Mouse (Mus musculus) kidney, postnatal 10 days (tissue): Measurements from ENCODE around the gene Atf1.
"Not testable (repeated sequence)": the region's sequence is repeated elsewhere in the genome, so short reads cannot be mapped to it uniquely, and the experiment has no call there.

ENCODE experiments used
- DNase-seq: peaks from one replicate; pipeline ENCODE4 v3.0.0; 2021; ENCODE audit warnings: mixed read lengths

The Atf1 gene

DNA sequence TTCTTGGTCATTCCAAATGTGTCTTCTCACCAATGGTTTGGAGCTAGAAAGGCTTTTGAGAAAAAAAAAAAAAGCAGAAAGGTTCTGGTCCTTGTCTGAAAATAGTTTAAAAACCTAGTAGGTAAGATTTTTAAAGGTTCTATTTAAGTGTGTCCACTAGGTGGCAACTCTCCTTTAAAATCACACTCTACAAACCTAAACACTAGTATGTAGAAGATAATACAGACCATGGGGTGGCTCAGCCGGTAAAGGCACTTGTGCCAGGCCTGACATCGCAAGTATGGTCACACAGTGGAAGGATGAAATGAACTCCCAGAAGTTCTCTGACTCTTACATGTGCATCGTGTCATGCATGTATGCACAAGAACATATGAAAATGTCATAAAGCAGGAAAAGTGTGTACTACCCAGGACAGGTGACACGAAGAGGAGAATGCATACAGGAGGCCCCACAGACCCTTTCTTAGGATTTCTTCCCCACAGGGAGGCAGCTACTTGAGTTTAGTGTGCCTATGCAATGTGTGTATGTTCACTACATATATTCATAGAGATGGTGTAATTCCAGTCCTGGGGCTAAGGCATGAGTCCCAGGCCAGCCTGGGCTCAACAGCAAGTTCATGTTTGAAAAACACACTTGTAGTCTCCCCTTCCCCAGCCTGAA, 35.8 kb downstream of the Atf1 start:
- DNase-seq: no peak

DNA sequence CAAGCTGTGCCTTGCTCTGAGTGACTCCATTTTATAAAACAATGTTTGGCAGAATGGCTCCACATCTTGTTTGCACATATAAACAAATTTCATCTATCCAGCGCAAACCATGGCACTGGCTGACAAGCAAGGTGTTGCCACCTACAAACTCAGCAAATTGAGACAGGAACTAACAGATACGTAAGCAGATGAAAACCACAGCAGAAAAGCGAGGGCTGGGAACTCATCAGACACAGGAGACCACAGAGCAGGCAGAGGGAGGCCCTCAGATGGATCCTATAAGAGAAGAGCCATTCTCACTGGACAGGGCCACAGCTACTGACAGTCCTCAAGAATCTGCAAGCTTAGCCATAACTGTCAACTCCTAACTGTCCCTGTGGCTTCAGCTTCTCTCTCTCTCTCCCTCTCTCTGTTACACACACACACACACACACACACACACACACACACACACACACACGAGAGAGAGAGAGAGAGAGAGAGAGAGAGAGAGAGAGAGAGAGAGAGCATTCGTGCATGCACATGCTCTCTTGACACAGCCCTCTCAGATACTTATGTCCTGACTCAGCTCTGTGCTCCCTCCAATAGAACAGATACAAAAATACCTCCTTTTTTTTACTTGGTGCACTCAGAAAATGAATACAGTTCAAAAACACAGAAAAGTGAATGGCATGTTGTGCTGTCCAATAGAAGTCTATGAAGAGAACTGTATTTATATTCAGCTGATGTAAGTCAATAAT, 38.1 kb downstream of the Atf1 start:
- DNase-seq: no peak

DNA sequence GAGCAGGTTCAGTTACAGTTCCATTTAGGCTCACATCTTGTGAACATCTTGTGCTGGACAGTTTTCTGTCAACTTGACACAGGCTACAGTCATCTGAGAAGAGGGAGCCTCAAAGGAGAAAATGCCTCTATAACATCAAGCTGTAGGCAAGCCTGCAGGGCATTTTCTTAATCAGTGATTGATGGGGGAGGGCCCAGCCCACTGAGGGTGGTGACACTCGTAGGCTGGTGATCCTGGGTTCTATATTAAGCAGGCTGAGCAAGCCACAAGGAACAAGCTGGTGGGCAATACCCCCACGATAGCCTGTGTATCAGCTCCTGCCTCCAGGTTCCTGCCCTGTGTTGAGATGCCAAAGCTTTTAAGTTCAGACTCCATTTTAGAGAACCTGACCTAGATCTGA, 41.3 kb downstream of the Atf1 start:
- no peak for DNase-seq

DNA sequence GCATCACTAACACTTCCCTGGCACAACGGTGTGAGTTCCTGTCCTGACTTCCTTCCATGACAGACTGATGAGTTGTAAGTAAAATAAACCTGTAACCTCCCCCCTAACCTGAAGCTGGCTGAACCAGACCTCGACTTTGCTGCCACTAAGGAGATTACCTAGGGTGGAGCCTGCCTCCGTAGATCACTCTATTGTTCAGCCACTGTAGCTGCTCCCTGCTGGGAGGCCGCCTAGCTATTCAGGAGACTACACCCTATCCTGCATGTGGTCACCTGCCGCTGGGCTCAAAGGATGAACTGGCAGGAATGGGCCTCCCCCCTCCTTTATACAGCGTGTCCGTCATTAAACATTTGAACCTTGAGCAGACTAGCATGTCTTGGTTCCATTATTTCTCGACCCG, 42.2 kb downstream of the Atf1 start:
- no peak for DNase-seq

DNA sequence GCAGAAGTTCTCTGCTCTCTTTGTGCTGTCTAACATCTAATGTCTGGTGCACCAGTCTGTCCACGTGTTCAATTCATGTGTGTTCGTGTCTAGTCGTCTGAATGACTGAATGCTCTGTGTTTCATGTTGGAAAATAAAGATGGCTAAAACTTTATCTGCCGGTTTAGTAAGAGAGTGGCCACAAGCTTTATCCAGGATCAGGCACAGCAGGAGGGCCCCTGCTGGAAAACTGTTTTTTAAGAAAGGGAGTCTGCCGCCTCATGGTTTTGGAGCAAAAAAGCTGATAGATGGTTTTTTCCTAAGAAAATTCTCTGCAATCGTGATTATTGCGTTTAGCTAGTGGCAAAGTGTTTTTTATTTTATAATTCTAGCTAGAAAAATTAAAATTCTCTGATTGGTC, 43.0 kb downstream of the Atf1 start:
- not testable (repeated sequence) for DNase-seq

DNA sequence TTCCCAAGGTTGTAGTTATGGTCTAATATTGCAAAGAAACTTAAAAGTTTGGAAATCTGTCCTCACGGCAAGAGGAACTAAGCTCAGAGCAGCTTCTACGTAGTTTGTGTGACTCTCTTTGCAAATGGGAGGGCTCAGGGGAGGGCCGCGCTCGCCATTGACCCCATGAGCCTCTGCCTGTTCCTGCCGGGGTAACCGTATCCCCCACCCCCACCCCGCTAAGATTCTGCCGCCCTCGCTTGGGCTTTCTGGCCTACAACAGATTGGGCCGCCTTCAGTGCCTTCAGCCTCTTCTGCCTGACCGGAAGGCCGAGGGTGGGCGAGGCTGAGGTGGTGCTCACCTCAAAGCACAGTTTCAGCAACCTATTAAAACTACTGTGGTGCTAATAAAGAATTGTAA, 43.8 kb downstream of the Atf1 start:
- no peak for DNase-seq

DNA sequence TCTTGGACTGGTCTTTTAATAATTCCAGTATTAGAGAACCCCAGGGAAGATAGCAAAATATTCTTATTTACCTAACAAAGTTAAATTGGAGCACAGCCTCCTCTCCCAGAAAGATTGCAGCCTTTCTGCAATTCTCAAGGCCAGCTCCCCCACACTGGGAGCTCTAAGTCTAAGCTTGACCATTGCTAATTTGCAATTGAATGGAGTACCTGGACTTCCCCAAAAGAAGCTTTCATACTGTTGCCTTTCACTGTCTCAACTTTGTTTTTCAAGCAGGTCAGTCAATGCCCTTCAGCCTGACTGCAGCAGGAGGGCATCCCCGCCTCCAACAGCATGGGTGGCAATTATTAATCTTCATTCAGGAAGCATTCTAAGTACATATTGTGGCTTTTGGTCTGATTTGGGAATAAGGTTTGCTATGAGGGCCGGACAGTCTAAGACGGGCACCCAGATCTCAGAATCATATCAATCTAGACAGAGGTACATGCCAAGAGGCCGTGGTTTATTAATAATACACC, 46.2 kb downstream of the Atf1 start:
- DNase-seq: not testable (repeated sequence)

DNA sequence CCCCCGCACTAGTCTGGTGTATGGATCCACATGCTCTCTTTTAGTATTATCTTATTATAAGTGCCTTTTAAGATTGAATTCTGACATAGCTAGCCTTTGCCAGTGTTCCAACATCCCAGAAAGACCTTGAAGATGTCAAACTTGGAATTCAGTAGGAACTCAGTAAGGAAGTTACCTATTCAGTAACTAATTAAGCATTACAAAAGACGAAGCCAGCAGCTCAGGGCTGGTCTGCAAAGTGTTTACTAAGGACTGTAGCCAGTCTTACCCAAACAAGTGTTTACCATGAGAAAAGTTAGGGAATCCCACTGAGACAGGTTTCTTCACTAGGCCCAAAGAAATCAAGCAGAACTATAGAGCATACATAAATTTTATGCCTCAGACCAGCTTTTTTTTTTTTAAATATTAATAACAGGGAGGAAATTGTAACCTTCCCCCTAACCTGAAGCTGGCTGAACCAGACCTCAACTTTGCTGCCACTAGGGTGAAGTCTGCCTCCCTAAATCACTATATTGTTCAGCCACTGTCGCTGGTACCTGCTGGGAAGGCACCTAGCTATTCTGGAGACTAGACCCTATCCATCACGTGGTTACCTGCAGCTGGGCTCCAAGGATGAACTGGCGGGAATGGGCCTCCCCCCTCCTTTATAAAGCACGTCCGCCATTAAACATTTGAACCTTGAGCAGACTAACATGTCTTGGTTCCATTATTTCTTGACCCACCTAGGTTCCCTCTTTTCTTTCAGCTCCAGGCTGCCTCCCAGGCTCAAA, 47.4 kb downstream of the Atf1 start:
- DNase-seq: no peak

DNA sequence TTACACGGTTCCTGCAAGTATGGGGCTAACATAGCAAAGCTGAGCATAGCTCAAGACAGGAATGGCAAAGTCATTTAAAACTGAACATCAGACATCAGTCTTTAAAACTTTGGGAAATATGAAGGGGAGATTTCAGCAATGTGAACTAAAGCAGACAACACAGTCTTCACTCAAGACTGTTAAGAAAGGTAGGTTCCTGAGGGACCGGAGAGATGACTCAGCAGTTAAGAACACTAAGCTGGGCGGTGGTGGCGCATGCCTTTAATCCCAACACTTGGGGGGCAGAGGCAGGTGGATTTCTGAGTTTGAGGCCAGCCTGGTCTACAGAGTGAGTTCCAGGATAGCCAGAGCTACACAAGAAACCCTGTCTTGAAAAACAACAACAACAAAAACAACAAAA, 48.8 kb downstream of the Atf1 start:
- DNase-seq: no peak

DNA sequence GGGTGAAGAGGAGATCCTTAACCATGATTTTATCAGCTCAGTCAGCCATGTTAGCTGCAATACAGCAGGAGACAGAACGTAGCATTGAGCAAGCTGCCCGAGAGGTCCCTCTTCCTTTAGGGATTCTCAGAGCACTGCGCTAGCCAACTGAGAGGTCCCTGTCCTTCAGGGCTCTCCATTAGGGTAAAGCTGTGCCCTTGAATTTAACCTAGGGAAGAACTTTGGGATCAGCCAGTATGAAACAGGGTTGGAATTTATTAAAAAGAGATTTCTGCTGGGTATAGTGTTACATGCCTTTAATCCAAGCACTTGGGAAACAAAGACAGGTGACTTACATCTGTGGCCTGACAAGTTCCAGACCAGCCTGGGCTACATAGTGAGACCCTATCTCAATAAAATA, 50.0 kb downstream of the Atf1 start:
- no peak for DNase-seq

DNA sequence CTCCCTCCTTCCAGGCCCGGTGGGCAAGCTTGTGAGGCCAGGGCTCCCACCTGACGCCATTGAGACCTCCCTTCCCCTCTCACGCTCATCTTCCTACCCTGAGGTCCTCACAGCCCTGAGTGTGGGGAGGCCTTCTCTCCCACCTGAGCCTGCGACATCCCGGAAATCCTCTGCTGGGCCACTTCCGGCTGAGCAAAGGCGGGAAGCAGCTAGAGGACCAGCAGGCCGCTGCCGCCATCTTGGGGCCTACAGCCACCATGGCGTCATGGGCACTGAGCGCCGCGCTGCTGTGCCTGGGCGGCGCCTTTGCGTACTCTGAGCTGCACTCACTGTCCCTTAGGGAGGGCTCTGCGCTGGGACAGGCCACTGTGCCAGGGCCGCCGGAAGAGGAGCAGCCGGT, 53.0 kb downstream of the Atf1 start, which contains the start of gene Tmprss12:
Gene Tmprss12 (plus strand): TSS at position 212 of the 400 bp plus-strand sequence.
- no peak for DNase-seq

DNA sequence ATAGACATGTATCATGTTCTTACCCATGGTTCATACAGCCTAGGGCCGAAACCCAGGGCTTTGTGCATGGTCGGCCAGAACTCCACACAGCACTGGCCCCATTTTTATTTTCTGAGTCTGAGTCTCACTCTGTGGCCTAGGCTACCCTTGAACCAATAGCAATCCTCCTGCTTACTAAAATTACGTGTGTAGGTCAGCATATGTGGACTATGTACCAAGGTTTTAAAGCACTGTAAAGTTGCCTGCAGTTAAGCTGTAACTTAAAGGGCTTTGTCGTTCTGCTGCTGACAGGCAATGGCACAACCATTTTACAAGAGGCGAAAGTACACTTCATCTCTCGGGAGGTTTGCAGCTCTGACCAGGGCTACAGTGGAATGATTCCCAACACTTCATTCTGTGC, 61.4 kb downstream of the Atf1 start:
- DNase-seq: no peak

DNA sequence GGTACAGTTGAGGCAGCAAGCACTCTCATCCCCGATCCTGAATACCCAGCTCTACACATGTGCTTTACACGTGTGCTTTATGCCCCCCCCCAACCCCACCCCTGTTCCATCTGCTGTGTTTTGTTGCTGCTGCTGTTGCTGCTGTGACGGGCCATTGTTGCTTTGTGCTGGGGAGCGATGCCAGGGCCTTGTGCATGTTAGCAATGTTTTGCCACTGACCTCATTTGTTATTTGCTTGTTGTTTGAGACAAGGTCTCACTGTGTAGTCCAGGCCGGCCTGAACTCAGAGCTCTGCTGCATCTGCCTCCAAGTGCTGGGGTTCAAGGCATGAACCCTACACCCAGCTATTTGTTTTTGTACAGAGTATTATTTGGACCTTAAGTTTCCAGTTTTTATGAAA, 63.2 kb downstream of the Atf1 start:
- DNase-seq: no peak

DNA sequence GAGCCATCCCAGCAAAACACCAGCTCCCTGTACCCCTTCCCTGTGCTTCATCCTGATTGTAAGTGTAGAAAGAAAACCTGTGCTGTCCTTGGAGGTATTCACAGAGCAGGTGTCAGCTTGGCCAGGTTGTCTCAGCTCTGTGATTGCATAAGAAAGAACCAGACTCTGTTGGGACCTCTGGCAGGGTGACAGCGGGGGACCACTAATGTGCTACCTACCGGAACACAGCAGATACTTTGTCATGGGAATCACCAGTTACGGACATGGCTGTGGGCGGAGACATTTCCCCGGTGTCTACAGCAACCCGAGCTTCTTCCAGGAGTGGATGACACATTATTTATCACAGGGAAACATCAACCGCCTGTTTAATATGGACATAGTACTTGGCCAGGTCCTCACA, 64.7 kb downstream of the Atf1 start:
- DNase-seq: no peak

DNA sequence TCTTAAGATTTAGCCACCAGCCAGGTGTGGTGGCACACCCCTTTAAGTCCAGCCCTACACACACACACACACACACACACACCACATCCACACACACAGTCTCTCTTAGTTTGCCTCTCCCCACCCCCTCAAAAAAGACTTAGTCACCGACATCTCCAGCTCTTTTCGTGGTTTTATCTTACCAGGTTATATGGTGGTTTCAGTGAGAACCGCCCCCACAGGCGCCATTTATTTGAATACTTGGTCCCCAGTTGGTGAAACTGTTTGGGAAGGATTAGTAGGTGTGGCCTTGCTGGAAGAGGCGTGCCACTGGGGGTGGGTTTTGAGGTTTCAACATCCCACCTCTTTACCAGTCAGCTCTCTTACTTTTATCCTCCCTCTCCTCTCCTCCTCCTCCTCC, 70.2 kb downstream of the Atf1 start:
- no peak for DNase-seq

DNA sequence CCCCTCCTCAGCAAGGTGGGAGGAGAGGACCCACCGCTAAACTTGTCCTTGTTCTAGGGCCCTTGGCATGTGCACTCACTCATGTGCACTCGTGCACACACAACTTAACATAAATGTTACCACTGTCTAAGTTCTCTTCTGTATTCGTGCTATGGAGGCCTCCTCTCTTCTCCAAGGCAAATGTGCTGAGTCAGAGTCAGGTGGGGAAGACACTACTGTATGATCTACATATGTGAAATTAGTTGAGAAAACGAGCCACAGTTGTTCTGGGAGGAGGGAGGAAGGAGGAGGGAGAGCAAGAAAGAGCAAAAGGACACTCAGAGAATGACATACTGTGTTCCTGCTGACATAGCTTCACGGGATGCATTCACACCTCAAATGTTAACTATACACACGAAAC, 72.9 kb downstream of the Atf1 start:
- DNase-seq: no peak

DNA sequence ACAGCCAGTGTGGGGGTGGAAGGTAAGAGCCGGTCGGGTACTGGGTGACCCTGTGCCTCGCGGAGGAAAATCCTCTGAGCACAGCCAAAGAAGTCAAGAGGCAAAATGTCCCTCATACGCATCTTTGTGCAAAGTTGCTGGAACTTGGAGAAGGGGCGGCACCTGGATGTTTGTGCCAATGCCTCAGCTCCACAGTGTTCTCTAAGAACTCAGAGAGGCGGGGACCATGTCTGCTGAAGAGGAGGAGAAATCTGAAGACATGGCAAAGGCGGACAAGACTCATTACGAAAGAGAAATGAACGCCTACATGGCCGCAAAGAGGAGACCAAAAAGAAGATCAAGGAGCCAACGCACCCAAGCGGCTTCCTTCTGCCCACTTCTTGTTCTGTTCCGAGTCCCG, 73.9 kb downstream of the Atf1 start:
- DNase-seq: no peak

DNA sequence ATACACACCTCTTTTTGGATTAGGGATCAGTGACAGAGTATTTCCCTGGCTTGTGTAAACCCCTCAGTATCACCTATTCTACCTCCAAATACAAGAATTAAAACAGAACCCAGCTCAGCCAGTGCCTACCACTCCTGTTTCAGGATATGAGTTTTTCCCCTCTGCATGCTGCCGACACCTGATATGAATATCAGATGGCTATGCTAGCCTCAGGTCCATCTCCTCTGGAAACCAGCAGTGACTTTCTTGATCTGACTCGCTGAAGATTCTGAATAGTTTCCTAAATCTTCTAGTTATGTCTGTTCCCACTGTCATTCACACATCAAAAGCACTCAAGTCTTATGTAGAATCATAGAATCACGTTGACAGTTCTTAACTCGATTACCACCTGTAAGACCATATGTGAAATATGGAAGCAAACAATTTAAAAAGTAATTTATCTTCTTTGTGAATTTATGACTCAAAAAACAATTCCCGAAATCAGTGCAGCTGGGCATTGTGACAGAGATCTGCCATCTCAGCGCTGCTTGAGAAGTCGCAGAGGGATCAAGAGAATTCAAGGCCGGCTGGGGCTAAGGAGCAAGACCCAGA, 75.9 kb downstream of the Atf1 start:
- DNase-seq: peak; percentile 14

DNA sequence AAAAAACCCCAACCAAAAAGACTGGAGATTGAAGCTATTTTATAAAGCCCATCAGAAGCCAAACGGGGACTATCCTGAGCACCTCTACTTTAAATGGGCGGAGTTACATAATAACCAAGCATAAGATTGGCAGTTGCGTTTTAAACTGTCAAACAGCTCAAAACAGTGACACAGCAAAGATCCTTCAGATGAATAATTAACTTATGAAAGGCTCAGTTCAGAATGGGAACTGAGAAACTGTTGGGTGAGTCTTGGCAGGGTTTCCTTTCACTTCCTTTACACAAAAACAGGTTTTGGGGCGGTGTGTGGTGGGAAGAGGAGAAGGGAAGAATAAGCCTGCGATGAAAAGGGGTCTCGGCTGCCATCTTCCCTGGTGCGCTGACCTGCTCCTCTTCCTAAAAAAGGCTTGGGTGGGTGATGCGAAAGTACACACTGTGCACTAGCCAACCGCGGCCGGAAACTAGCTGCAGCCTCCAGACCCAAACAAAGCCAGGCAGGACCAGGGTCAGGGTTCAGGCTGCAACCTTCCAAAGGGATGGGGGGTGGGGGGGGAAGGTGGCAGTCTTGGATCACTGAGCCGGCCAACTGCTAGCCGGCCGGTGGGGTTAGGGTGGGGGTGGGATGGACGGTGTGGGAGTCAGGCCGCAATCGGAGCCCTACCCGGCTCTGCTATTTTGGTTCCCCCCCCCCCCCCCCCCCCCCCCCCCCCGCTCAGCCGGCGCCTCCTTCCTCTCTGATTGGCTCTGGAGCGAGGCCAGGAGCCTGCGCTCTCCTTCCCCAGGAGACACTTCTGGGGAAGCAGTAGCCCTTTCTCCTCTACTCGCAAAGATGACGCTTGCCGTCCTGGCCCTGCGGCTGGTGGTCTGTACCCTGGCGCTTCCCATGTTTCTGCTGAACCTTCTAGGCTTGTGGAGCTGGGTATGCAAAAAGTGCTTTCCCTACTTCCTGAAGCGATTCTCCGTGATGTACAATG, 76.7 kb downstream of the Atf1 start, which contains the start of gene Mettl7a1:
Gene Mettl7a1 (plus strand): TSS at position 122 of the 973 bp plus-strand sequence.
- peak; percentile 90 for DNase-seq

DNA sequence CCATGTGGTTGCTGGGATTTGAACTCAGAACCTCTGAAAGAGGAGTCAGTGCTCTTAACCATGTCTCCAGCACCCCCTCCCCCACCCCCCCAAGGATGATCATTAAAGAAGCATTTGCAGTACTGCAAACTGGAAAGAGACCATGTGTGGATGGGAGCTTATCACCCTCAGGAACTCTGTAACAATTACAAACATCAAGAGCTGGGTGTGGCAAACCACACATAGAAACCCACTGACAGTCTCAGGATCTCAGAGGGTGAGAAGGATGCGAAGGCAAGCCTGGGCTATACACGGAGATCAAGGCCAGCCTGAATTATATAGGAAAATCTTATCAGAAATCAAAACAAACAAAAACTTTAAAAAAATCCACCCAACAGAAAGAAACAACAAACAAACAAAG, 78.6 kb downstream of the Atf1 start:
- no peak for DNase-seq

DNA sequence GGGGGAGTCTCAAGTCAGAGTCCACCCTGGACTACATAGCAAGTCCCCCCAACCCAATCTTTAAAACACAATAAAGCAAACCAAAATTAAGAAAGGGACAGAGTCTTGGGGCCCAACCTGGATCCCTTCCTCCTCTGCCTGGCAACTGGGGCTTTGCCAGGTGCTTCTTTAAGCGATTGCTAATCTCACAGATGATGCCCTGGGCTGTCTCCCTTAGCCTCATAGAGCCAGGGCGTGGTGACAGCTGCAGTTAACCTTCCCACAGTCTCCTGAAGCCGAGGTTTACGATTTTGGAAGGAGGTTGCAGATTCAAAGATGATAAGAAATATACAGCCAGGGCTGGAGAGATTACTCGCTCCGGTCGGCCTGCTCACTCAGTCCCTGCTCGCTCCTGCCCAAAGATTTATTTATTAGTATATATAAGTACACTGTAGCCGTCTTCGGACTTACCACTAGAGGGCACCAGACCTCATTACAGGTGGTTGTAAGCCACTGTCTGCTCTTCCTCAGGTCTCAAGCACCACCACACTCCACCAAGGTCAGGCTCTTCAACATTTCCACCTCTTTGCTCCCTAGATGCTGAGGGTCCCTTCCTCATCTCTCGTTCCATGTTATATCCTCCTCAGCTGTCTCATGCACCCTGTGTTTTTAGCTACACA, 79.9 kb downstream of the Atf1 start:
- DNase-seq: peak; percentile 60
